Mouse (Mus musculus): ENCODE measurements at regions not wholly inside any gene's neighbourhood (a gene's known extent, or its start where the extent isn't known, plus 50 kb on each side); places are given as distances from the start of the nearest gene placed in this dataset.

DNA sequence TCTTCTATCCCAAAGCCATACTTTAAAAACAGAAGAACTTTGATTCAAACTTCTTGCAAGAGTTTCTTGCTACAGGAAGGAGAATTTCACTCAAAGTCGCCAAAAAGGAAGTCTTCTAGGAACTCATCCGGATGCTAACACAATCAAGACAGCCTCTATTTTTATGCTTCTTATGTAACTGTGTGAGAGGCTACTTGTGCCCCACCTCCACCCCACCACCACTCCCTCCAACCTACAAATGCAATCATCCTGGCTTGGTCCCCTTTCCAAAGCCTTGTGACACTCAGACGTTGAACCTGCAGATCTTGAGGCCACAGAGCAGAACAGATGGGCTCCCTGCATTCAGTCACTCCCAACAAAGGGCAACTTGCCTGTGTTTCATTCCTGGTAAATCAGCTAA lies 77.1 kb upstream of the Gm47985 start:
- H3K4me3 ChIP-seq (replicated peaks), result no peak overlapping the region
- no peak for ATAC-seq (ENCODE audit: insufficient number of reproducible peaks, low FRiP score, low TSS enrichment, low read depth)
- H3K4me2 ChIP-seq (replicated peaks), result no peak overlapping the region
- H3K9me3 ChIP-seq (replicated peaks), result no peaks in the 10 kb centered on the region
- H3K9ac ChIP-seq, result no peak overlapping the region
- H3K27me3 ChIP-seq, result no peaks in the 10 kb centered on the region
- H3K36me3 ChIP-seq, result no peaks in the 10 kb centered on the region
- WGBS, result 63% methylated on average over 3 of the region's 3 CpGs
- peaks cover 20% of the 10 kb centered on the region for H3K4me1 ChIP-seq
- H3K27ac ChIP-seq (replicated peaks), result no peak overlapping the region

DNA sequence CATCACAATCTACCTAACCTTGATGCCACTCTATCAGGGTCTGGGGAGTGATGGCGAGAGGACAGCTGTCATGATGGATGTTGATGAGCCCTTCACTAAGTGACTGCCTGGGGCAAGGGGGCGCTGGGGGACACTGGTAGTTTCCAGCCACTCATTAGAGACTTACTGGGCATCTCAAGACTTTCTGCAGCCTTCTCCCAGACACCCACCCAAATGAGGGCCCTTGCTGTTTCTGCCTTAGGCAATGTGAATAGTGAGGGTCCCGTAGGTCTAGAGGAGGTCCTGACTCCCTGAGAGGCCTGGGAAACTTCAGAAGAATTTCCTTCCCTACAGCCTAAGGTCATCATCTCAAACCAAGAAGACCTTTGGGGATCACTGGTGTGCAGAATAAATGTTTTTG lies 74.9 kb upstream of the Gm47985 start:
- no peaks in the 10 kb centered on the region for H3K27me3 ChIP-seq
- H3K9ac ChIP-seq, result no peak overlapping the region
- H3K4me1 ChIP-seq, result peaks cover 15% of the 10 kb centered on the region
- 75% methylated on average over 3 of the region's 3 CpGs for WGBS
- no peaks in the 10 kb centered on the region for H3K9me3 ChIP-seq (replicated peaks)
- ATAC-seq (ENCODE audit: insufficient number of reproducible peaks, low FRiP score, low TSS enrichment, low read depth), result no peak
- no peak overlapping the region for H3K4me3 ChIP-seq (replicated peaks)
- no peak overlapping the region for H3K27ac ChIP-seq (replicated peaks)
- no peaks in the 10 kb centered on the region for H3K36me3 ChIP-seq
- no peak overlapping the region for H3K4me2 ChIP-seq (replicated peaks)

DNA sequence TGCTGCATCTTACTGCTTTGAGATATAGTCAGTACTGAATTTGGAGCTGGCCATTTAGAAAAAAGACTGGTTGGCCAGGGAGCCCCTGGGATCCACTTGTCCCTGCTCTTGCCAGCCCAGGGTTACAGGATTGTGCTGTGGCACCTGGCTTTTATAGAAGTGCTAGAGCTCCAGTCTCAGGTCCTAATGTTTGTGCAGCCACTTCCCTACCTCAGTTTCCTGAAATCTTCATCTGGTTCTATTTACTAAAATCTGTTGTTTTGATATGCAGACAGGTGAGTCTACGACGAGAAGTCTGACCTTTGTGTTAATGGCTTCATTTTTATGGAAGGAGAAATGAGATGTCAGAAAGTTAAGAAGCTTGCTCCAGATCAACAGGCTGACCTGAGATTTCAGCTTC lies 73.0 kb upstream of the Gm47985 start:
- no peak for ATAC-seq (ENCODE audit: insufficient number of reproducible peaks, low FRiP score, low TSS enrichment, low read depth)
- no peak overlapping the region for H3K27ac ChIP-seq (replicated peaks)
- 72% methylated on average over 2 of the region's 2 CpGs for WGBS
- H3K36me3 ChIP-seq, result no peaks in the 10 kb centered on the region
- no peak overlapping the region for H3K4me2 ChIP-seq (replicated peaks)
- peaks cover 1% of the 10 kb centered on the region for H3K4me1 ChIP-seq
- H3K9ac ChIP-seq, result no peak overlapping the region
- no peaks in the 10 kb centered on the region for H3K27me3 ChIP-seq
- H3K9me3 ChIP-seq (replicated peaks), result no peaks in the 10 kb centered on the region
- H3K4me3 ChIP-seq (replicated peaks), result no peak overlapping the region

DNA sequence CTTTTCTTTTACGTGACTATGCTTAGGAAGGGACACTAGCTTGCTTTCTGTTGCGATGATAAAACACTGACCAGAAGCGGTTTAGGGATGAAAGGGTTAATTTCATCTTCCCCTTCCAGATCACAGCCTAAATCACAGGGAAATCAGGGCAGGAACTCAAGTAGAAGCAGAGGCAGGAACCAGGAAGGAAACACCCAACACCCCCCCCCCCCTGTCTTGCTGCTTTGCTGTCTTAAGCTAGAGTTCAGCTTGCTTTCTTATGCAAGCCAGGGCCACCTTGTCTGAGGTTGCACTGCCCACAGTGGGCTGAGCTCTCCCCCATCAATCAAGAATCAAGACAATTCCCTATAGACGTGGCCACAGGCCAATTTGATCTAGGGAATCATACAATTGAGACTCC lies 71.9 kb upstream of the Gm47985 start:
- H3K27ac ChIP-seq (replicated peaks), result no peak overlapping the region
- H3K9me3 ChIP-seq (replicated peaks), result no peaks in the 10 kb centered on the region
- 72% methylated on average over 4 of the region's 4 CpGs for WGBS
- no peak overlapping the region for H3K4me2 ChIP-seq (replicated peaks)
- no peak for ATAC-seq (ENCODE audit: insufficient number of reproducible peaks, low FRiP score, low TSS enrichment, low read depth)
- H3K4me3 ChIP-seq (replicated peaks), result no peak overlapping the region
- no peak overlapping the region for H3K9ac ChIP-seq
- H3K27me3 ChIP-seq, result no peaks in the 10 kb centered on the region
- H3K36me3 ChIP-seq, result no peaks in the 10 kb centered on the region
- H3K4me1 ChIP-seq, result no peaks in the 10 kb centered on the region

DNA sequence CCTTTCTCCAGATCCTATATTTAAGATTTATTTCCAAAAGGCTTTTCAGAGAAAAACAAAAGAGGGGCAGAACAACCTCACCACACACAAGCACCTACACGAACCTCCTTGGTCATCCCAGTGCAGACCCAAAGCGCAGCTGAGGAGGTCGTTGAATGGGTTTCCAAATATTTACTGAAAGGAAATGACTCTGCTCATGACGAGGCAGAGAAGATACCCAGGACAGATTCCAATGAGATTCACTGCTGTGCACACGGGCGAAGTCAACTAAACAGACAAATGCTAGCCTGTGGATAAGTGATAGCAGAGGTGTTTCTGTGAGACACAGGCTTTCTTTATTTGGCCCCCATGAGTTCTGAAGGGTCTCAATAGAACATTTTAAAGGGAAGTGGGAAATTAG lies 70.7 kb upstream of the Gm47985 start:
- no peaks in the 10 kb centered on the region for H3K27me3 ChIP-seq
- ATAC-seq (ENCODE audit: insufficient number of reproducible peaks, low FRiP score, low TSS enrichment, low read depth), result no peak
- no peak overlapping the region for H3K9ac ChIP-seq
- no peaks in the 10 kb centered on the region for H3K9me3 ChIP-seq (replicated peaks)
- no peaks in the 10 kb centered on the region for H3K4me1 ChIP-seq
- H3K36me3 ChIP-seq, result no peaks in the 10 kb centered on the region
- 72% methylated on average over 6 of the region's 6 CpGs for WGBS
- H3K27ac ChIP-seq (replicated peaks), result no peak overlapping the region
- no peak overlapping the region for H3K4me2 ChIP-seq (replicated peaks)
- no peak overlapping the region for H3K4me3 ChIP-seq (replicated peaks)

DNA sequence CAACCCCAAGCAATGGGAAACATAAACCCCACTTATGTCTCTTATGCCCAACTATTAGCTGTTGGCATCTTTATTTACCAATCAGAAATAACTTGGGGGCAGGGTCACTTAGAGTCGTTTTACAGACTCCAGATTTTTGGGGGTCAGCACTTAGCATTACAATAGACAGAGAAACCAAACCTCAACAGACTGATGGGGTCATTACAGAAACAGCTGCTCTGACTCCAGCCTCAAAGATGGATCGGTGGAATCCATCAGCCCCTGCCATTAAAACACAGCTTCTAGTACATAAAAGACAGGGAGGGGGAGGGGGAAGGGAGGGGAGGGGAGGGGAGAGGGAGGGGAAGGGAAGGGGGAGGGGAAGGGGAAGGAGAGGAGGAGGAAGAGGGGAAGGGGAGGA lies 69.9 kb upstream of the Gm47985 start:
- WGBS, result 18% methylated on average over 2 of the region's 2 CpGs
- Histone ChIP-seq H3K9ac (no peak overlapping the region), H3K27ac (replicated peaks) (no peak overlapping the region), H3K4me2 (replicated peaks) (no peak overlapping the region), H3K9me3 (replicated peaks) (no peaks in the 10 kb centered on the region), H3K4me1 (no peaks in the 10 kb centered on the region), H3K4me3 (replicated peaks) (no peak overlapping the region), H3K36me3 (no peaks in the 10 kb centered on the region), H3K27me3 (no peaks in the 10 kb centered on the region)
- ATAC-seq (ENCODE audit: insufficient number of reproducible peaks, low FRiP score, low TSS enrichment, low read depth), result no peak

DNA sequence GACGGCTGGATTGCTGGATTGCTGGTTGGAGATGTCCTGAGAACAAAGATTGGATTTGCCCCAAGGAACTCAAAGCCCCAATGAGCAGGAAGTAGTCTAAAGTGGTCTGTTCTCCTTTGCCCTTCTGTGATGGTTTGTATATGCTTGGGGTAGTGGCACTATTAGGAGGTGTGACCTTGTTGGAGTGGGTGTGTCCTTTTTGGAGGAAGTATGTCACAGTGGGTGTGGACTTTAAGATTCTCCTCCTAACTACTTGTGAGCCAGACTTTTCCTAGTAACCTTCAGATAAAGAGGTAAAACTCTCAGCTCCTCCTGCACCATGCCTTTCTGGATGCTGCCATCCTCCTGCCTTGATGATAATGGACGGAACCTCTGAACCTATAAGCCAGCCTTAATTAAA lies 69.1 kb upstream of the Gm47985 start:
- H3K27ac ChIP-seq (replicated peaks), result no peak overlapping the region
- H3K27me3 ChIP-seq, result no peaks in the 10 kb centered on the region
- WGBS, result 65% methylated on average over 2 of the region's 2 CpGs

DNA sequence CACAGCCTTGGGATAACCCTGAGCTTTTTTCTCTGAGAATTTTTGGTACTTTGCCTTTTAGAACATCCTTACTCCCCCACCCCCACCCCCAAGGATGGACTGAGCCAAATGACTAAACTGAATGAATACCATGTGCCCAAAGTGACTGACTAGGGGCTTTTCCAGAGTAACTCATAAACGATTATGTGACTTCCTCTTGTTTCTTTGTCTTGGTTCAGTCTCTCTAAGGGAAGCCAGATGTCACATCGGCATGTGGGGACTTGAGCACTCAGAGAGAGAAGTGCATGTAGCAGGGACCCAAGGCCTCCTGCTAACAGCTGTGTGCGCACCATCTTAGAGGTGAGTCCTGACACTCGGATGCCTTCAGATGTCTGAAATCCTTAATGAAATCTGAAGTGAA lies 63.8 kb upstream of the Gm47985 start:
- 0 out of 2 replicates have a peak, but pooled peaks have one; percentile 7 for ATAC-seq (ENCODE audit: insufficient number of reproducible peaks, low FRiP score, low TSS enrichment, low read depth)
- H3K4me2 ChIP-seq (replicated peaks), result no peak overlapping the region
- H3K27ac ChIP-seq (replicated peaks), result peak overlapping the region; percentile 68

More for the DNA sequence above, 69.1 kb upstream of the Gm47985 start:
- no peak overlapping the region for H3K9ac ChIP-seq
- ATAC-seq (ENCODE audit: insufficient number of reproducible peaks, low FRiP score, low TSS enrichment, low read depth), result no peak
- H3K4me2 ChIP-seq (replicated peaks), result no peak overlapping the region
- no peaks in the 10 kb centered on the region for H3K36me3 ChIP-seq
- no peak overlapping the region for H3K4me3 ChIP-seq (replicated peaks)
- no peaks in the 10 kb centered on the region for H3K4me1 ChIP-seq
- H3K9me3 ChIP-seq (replicated peaks), result no peaks in the 10 kb centered on the region

DNA sequence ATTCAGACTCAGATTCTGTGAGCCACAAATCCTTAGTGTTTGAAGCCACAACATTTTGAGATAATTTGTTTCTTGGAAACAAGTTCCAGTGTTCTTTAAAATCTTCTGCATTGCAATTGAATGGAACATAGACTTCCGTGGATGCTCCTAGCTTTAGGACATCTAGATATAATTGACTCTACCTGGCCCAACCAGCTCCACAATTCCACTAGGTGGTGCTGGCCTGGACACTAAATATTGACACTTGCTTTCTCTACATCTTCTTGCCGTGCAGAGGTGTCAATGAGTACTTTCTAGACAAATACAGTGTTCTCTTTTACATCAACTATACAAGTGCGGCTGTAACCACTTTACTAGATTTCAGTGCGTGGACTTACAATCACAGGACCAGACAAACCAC lies 63.4 kb upstream of the Gm47985 start:
- no peak overlapping the region for H3K4me3 ChIP-seq (replicated peaks)
- H3K27me3 ChIP-seq, result no peaks in the 10 kb centered on the region
- H3K27ac ChIP-seq (replicated peaks), result peak overlapping the region; percentile 68
- no peak overlapping the region for H3K4me2 ChIP-seq (replicated peaks)
- no peak for ATAC-seq (ENCODE audit: insufficient number of reproducible peaks, low FRiP score, low TSS enrichment, low read depth)
- no peaks in the 10 kb centered on the region for H3K4me1 ChIP-seq
- no peaks in the 10 kb centered on the region for H3K9me3 ChIP-seq (replicated peaks)
- H3K9ac ChIP-seq, result no peak overlapping the region
- H3K36me3 ChIP-seq, result no peaks in the 10 kb centered on the region
- WGBS, result 67% methylated on average over 4 of the region's 4 CpGs

More for the DNA sequence above, 63.8 kb upstream of the Gm47985 start:
- no peak overlapping the region for H3K9ac ChIP-seq
- no peaks in the 10 kb centered on the region for H3K4me1 ChIP-seq
- no peak overlapping the region for H3K4me3 ChIP-seq (replicated peaks)
- H3K36me3 ChIP-seq, result no peaks in the 10 kb centered on the region
- no peaks in the 10 kb centered on the region for H3K9me3 ChIP-seq (replicated peaks)
- H3K27me3 ChIP-seq, result no peaks in the 10 kb centered on the region
- WGBS, result 25% methylated on average over 4 of the region's 4 CpGs

DNA sequence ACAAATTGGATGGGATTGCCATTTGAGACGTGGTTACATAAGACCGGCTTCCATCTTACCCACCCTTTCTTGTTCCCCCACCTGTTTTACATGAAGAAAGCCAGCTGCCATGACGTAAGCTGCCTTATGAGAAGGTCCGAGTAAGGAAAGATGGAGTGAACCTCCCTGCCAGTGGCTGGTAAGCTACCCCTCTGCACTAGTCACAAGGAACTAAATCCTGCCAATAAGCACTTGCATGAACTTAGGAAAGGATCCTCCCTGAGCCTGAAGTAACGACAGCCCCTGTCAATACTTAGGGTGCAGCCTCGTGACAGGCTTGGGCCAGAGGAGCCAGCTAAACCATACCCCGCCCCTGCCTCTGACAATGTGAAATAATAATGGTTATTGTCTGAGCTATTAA lies 62.8 kb upstream of the Gm47985 start:
- H3K36me3 ChIP-seq, result no peaks in the 10 kb centered on the region
- H3K4me3 ChIP-seq (replicated peaks), result no peak overlapping the region
- no peaks in the 10 kb centered on the region for H3K4me1 ChIP-seq
- H3K4me2 ChIP-seq (replicated peaks), result no peak overlapping the region
- no peaks in the 10 kb centered on the region for H3K27me3 ChIP-seq
- no peaks in the 10 kb centered on the region for H3K9me3 ChIP-seq (replicated peaks)
- 63% methylated on average over 7 of the region's 7 CpGs for WGBS
- no peak for ATAC-seq (ENCODE audit: insufficient number of reproducible peaks, low FRiP score, low TSS enrichment, low read depth)
- no peak overlapping the region for H3K9ac ChIP-seq
- 0 out of 2 replicates have a peak overlapping the region, but pooled peaks have one; percentile 68 for H3K27ac ChIP-seq (replicated peaks)

DNA sequence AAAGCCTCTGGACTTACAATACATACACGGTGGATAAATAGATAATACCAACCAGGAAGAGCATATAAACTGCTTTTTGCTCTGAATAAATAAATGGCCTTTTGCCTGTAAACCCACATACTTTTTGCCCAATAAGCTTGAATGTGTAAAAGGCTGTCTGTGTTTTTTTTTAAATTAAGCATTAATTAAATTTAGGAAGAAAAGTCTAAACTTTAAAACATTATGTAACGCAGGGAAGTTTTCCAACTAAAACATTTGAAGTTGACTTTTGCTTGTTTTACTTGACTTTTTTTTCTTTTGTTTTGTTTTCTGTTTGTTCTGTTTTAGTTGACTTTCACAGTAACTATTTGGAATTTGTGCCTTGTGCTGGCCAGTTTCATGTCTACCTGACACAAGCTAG lies 60.7 kb upstream of the Gm47985 start:
- Histone ChIP-seq H3K9me3 (replicated peaks) (no peaks in the 10 kb centered on the region), H3K4me1 (no peaks in the 10 kb centered on the region), H3K9ac (no peak overlapping the region), H3K27ac (replicated peaks) (no peak overlapping the region), H3K27me3 (no peaks in the 10 kb centered on the region), H3K36me3 (no peaks in the 10 kb centered on the region), H3K4me3 (replicated peaks) (no peak overlapping the region), H3K4me2 (replicated peaks) (no peak overlapping the region)
- no peak for ATAC-seq (ENCODE audit: insufficient number of reproducible peaks, low FRiP score, low TSS enrichment, low read depth)
- 91% methylated on average over 2 of the region's 2 CpGs for WGBS

DNA sequence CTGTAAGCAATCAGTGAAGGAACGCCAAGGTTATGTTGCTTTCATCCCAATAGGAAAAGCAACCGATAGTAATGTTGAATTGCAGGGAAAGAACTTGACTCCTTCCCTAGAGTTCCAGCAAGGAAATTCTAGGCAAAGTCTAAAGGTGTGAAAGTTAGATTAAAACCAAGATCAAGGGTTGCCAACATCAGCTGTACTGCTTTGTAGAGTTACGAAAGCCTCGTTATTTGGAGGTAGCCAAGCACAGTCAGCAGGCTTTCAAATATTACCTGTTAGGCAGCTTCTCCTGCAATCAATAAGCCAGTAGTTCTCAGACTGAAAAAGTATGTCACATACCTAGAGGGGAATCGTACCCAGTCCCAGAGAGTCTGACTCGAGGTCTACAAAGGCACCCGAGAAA lies 58.4 kb upstream of the Gm47985 start:
- Histone ChIP-seq H3K4me1 (no peaks in the 10 kb centered on the region), H3K27me3 (no peaks in the 10 kb centered on the region), H3K9ac (no peak overlapping the region), H3K4me2 (replicated peaks) (no peak overlapping the region), H3K4me3 (replicated peaks) (no peak overlapping the region), H3K36me3 (no peaks in the 10 kb centered on the region), H3K9me3 (replicated peaks) (no peaks in the 10 kb centered on the region), H3K27ac (replicated peaks) (no peak overlapping the region)
- ATAC-seq (ENCODE audit: insufficient number of reproducible peaks, low FRiP score, low TSS enrichment, low read depth), result no peak
- 82% methylated on average over 7 of the region's 7 CpGs for WGBS
